In the genomic region with DNA sequence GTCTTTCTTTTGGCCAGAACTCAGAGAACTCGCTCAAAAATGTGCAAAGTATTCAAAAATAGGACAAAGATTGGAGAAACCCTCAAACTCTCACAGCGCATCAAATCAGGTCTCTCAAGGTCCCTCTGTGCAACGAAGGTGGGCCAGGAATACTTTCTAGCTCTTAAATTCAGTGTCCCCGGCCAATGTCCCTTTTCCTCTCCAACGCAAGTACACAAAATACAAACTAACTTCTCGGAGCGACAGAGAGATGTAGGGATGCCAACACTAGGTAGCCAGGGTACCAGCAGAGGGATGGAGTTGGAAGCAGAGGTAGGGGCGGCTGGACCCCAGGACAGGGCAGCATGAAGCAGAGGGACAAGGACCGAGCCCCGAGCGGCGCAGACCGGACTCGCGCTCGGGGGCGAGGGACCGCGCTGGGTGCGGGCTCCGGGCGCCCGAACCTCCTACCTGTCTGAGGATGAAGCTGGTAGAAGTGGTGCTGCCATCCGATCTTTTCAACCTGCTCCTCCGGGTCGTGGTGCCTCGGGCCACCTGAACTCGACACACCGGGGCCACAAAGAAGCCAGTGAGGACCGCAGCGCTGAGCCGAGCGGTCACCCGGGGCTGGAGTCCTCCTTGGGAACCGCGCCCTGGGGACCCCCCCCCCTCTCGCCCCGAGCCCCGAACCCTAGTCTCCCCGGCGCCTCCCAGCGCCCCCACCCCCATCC, we compare ENCODE assay signal across 9 mouse cellular contexts. TPM values are rescaled to one million over a fixed set of nuclear protein-coding genes. Genes with fewer than 3 reads are reported as not detected.
DNase-seq lines count a peak whose midpoint lies in the region; ATAC-seq lines count a peak whose summit lies in the region.
"Had no signal": no experiment of that assay in that cellular context is flagged by ENCODE, and none has a peak within 500 bp of the region (broad histone marks: within the 10 kb centered on the region; RNA-seq: fewer than 3 reads in every experiment).

No protein-coding gene starts in this region.

- intact Hi-C loops in left cerebral cortex, postnatal 4 days (cut with DNase I), result no loop called here
- intact Hi-C loops in left cerebral cortex, postnatal 25 days (cut with DNase I), result loop anchor here (2.0 kb wide), 1 partner anchor 39 kb away; no protein-coding TSS in a partner anchor

- H3K27ac ChIP-seq in brown adipose tissue, adult 24 weeks (replicated peaks; ENCODE audit: low read depth, low read length), result no peak overlapping the region
- no peak overlapping the region for H3K27ac ChIP-seq in forebrain, embryonic 14.5 days (ENCODE audit: low read depth, low read length)

- ATAC-seq in forebrain, embryonic 14.5 days, result peak; percentile 66

- H3K4me2 ChIP-seq in forebrain, embryonic 14.5 days (ENCODE audit: low read length), result peak overlapping the region; percentile 94

- DNase-seq in left cerebral cortex, postnatal 4 days, result peak; percentile 6
- DNase-seq in left cerebral cortex, postnatal 25 days (ENCODE audit: low spot score in 2 of 2), result no peak
- DNase-seq in forebrain, embryonic 14.5 days (ENCODE audit: low spot score), result peak; percentile 37
- peak; percentile 12 for DNase-seq in kidney, postnatal 14 days
- peak; percentile 61 for DNase-seq in neural tube, embryonic 10.5 days (ENCODE audit: extremely low spot score, low spot score)
- DNase-seq in frontal cortex, adult 2 months (ENCODE audit: extremely low spot score in 1 of 2, low spot score in 1 of 2), result no peak
- DNase-seq in layer of hippocampus, postnatal 25 days (ENCODE audit: extremely low spot score in 1 of 2, low spot score in 1 of 2), result no peak

- no peaks in the 10 kb centered on the region for H3K36me3 ChIP-seq in forebrain, embryonic 14.5 days (ENCODE audit: control insufficient read depth, insufficient read depth, low read length)

- H3K4me3 ChIP-seq in brown adipose tissue, adult 24 weeks (ENCODE audit: insufficient read depth, low read depth, low read length), result peak overlapping the region; percentile 45
- H3K4me3 ChIP-seq in forebrain, embryonic 14.5 days (ENCODE audit: low read depth, low read length), result peak overlapping the region; percentile 69

- H3K9ac ChIP-seq in forebrain, embryonic 14.5 days (ENCODE audit: low read length), result peak overlapping the region; percentile 78

- H3K4me1 ChIP-seq in brown adipose tissue, adult 24 weeks (ENCODE audit: control insufficient read depth, insufficient read depth, insufficient read length, low read length), result no peaks in the 10 kb centered on the region
- H3K4me1 ChIP-seq in forebrain, embryonic 14.5 days (ENCODE audit: control insufficient read depth, insufficient read depth, low read length), result peaks cover 10% of the 10 kb centered on the region; the same call in 1 of the 2 replicates

- no peaks in the 10 kb centered on the region for H3K9me3 ChIP-seq in forebrain, embryonic 14.5 days (replicated peaks; ENCODE audit: control insufficient read depth, low read length)

- H3K27me3 ChIP-seq in forebrain, embryonic 14.5 days (replicated peaks; ENCODE audit: control insufficient read depth, insufficient read depth, low read length), result peaks cover 14% of the 10 kb centered on the region

- WGBS in forebrain, embryonic 14.5 days, result under 1% methylated on average over 38 of the region's 42 CpGs

RNA-seq across cellular contexts. Expression of a gene that starts 1.2 kb away (rescaled TPM):
- total RNA-seq in left cerebral cortex, postnatal 4 days (2021), result 10 to 100 TPM; 39.9 to 43.7 TPM
- 100 to 1,000 TPM; 168 to 178 TPM for total RNA-seq in left cerebral cortex, postnatal 25 days (2021)
- polyA plus RNA-seq in brown adipose tissue, adult 24 weeks (2012; ENCODE audit: insufficient read depth, insufficient read length, missing spikeins), result not detected in 2 replicates
- 10.6 and 13.5 TPM in 2 replicates for polyA plus RNA-seq in forebrain, embryonic 14.5 days (2014; fragmentation: Nextera tagmentation; extraction: Ambion mirVana)
- polyA plus RNA-seq in frontal cortex, adult 2 months (2012; rRNA removed), result 58.0 and 63.7 TPM in 2 replicates
- total RNA-seq in layer of hippocampus, postnatal 25 days (2021), result 10 to 100 TPM; 74.2 to 85.2 TPM
- total RNA-seq: common myeloid progenitor, adult 5-6 weeks had no signal

Comparison
In these comparisons a context has a peak if more than half of its experiments do, and no peak if none do; other contexts are left out.
1. DNase-seq: peak in left cerebral cortex, postnatal 4 days (single experiment), forebrain, embryonic 14.5 days (single experiment), kidney, postnatal 14 days (single experiment) and neural tube, embryonic 10.5 days (single experiment); none in left cerebral cortex, postnatal 25 days (0 of 2), frontal cortex, adult 2 months (0 of 2) and layer of hippocampus, postnatal 25 days (0 of 2).